Mouse (Mus musculus): ENCODE data around the gene Trim66. TPM values are rescaled to one million over a fixed set of nuclear protein-coding genes. Genes with fewer than 3 reads are reported as not detected.
A peak's percentile ranks its signal among the peaks of the same experiment; 100 is the strongest.

Trim66 gene
- polyA plus RNA-seq, 1 experiment from 2014 or later: 0.04 TPM

DNA sequence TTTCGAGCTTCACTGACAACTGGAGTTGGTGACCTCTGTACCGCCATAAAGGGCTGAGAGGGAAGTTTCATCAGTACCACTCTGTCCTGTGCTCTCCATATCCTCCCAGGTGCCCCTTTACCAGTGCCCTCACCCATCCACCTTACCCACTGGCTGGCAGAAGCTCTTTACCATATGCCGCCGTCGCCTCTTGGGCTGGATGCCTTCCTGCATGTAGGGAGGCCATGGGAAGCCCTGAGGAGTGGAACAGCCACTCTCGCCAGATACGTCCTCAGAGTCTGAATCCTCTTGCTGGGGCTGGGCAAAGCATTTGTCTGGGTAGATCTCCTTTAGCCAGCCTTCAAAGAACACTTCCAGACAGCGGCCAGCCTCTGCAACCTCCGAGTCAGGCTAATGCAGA, 53.1 kb downstream of the Trim66 start:
- Histone ChIP-seq H3K4me3 (replicated peaks) (no peak overlapping the region), H3K4me2 (no peak overlapping the region), H3K27ac (no peak overlapping the region), H3K36me3 (no peaks in the 10 kb centered on the region), H3K27me3 (no peaks in the 10 kb centered on the region; the same call in 1 of the 2 replicates), H3K9ac (replicated peaks) (no peak overlapping the region), H3K9me3 (no peaks in the 10 kb centered on the region), H3K4me1 (replicated peaks) (peaks cover 14% of the 10 kb centered on the region)
- 87% methylated on average over 9 of the region's 9 CpGs for WGBS
- ATAC-seq (ENCODE audit: insufficient number of reproducible peaks, insufficient read depth, low FRiP score, low TSS enrichment, low read depth): no peak

DNA sequence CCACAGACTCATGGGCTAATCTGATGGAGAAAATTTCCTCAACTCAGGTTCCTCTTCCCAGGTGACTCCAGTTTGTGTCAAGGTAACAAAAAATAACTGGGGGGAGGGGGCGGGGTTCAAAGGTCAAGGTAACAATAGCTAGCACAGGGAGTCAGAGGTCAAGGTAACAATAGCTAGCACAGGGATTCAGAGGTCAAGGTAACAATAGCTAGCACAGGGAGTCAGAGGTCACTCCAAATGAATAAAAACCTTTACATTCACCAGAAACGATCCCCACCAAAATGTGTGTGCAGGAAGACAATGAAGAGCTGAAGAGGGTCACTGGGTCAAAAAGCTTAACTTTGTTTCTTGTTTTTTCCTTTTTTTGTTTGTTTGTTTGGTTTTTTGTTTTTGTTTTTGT, 59.9 kb downstream of the Trim66 start:
- Histone ChIP-seq H3K36me3 (no peaks in the 10 kb centered on the region), H3K9ac (replicated peaks) (no peak overlapping the region), H3K27ac (no peak overlapping the region), H3K9me3 (no peaks in the 10 kb centered on the region), H3K4me3 (replicated peaks) (no peak overlapping the region), H3K27me3 (no peaks in the 10 kb centered on the region; the same call in 1 of the 2 replicates), H3K4me2 (no peak overlapping the region), H3K4me1 (replicated peaks) (no peaks in the 10 kb centered on the region)
- WGBS: 91% methylated on average over 2 of the region's 2 CpGs
- ATAC-seq (ENCODE audit: insufficient number of reproducible peaks, insufficient read depth, low FRiP score, low TSS enrichment, low read depth): no peak

- WGBS: 9% methylated on average over 6 of the region's 6 CpGs
- no peak overlapping the region for H3K4me3 ChIP-seq (replicated peaks)
- no peak overlapping the region for H3K27ac ChIP-seq
- H3K4me2 ChIP-seq: no peak overlapping the region
- no peaks in the 10 kb centered on the region for H3K9me3 ChIP-seq
- H3K9ac ChIP-seq (replicated peaks): no peak overlapping the region
- no peak for ATAC-seq (ENCODE audit: insufficient number of reproducible peaks, insufficient read depth, low FRiP score, low TSS enrichment, low read depth)
- peaks cover 7% of the 10 kb centered on the region for H3K27me3 ChIP-seq
- H3K36me3 ChIP-seq: no peaks in the 10 kb centered on the region
- no peaks in the 10 kb centered on the region for H3K4me1 ChIP-seq (replicated peaks)
Observed at GRCm38 (mm10) chr7:109445012-109445411, 62.9 kb downstream of the Trim66 start.

DNA sequence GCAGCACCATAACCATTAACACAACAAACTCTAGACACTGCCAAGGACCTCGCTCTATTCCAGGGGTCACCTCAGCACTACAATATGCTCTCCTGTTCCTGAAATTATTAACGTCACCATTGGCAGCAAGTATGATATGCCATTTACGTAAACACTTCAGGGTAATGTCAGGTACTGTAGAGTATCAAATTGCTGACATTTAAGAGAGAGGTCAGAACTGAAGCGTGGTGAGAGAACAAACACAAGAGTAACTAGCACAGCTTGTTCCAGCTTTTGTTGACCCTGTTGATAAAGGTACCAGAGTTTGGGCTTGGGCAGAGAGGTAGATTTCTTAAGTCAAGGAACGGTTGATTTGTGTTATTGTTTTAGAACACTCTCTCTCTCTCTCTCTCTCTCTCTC, 65.2 kb downstream of the Trim66 start:
- H3K4me1 ChIP-seq (replicated peaks): peaks cover 12% of the 10 kb centered on the region
- no peak overlapping the region for H3K27ac ChIP-seq
- H3K27me3 ChIP-seq: peaks cover 26% of the 10 kb centered on the region
- WGBS: 81% methylated on average over 5 of the region's 5 CpGs
- H3K36me3 ChIP-seq: no peaks in the 10 kb centered on the region
- H3K4me3 ChIP-seq (replicated peaks): no peak overlapping the region
- no peak overlapping the region for H3K9ac ChIP-seq (replicated peaks)
- no peak for ATAC-seq (ENCODE audit: insufficient number of reproducible peaks, insufficient read depth, low FRiP score, low TSS enrichment, low read depth)
- H3K4me2 ChIP-seq: no peak overlapping the region
- no peaks in the 10 kb centered on the region for H3K9me3 ChIP-seq

DNA sequence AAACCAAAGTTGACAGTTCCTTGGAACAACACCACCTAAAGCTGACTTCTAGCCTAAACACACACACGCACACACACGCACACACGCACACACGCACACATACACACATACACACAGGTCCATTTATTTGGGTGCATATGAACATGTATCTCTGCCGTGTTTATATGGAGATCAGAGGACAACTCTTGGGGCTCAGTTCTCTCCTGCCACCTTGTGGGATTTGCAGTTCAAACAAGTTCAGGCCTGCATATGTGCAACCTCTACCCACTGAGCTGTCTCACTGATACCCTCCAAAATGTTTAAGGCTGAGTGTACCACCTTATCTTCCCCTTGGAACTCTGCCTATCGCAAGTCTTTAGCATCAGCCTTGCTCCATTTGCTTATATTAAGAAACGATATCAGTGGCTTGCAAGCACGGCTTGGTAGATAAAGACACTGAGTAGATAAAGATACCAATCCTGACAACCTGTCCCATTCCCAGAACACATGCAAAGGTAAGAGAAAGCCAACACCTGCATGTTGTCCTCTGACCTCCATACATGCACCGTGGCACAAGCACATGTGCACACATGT, 67.2 kb downstream of the Trim66 start:
- Histone ChIP-seq H3K36me3 (no peaks in the 10 kb centered on the region), H3K27me3 (peaks cover 40% of the 10 kb centered on the region), H3K4me3 (replicated peaks) (no peak overlapping the region), H3K4me1 (replicated peaks) (peaks cover 12% of the 10 kb centered on the region), H3K27ac (no peak overlapping the region), H3K9ac (replicated peaks) (no peak overlapping the region), H3K4me2 (no peak overlapping the region), H3K9me3 (no peaks in the 10 kb centered on the region)
- no peak for ATAC-seq (ENCODE audit: insufficient number of reproducible peaks, insufficient read depth, low FRiP score, low TSS enrichment, low read depth)
- 86% methylated on average over 9 of the region's 9 CpGs for WGBS

GRCm38 (mm10) chr7:109438781-109439591, 68.9 kb downstream of the Trim66 start, which contains the start of gene Stk33:
TSS of gene Stk33 (minus strand) at chr7:109439081.
- Histone ChIP-seq H3K27ac (no peak within 1 kb of the TSS), H3K27me3 (peaks cover 40% of the 10 kb centered on the region), H3K9ac (replicated peaks) (peak within 1 kb of the TSS; percentile 61), H3K9me3 (no peaks in the 10 kb centered on the region), H3K4me3 (replicated peaks) (peak within 1 kb of the TSS; percentile 51), H3K4me2 (peak within 1 kb of the TSS; percentile 85), H3K4me1 (replicated peaks) (peaks cover 12% of the 10 kb centered on the region), H3K36me3 (no peaks in the 10 kb centered on the region)
- peak; percentile 87 for ATAC-seq (ENCODE audit: insufficient number of reproducible peaks, insufficient read depth, low FRiP score, low TSS enrichment, low read depth)
- WGBS: under 1% methylated on average over 62 of the region's 62 CpGs

- H3K27me3 ChIP-seq: 0 out of 2 replicates have a peak, but pooled peaks cover 6% of the 10 kb centered on the region
- no peak overlapping the region for H3K27ac ChIP-seq
- no peak overlapping the region for H3K4me3 ChIP-seq (replicated peaks)
- no peaks in the 10 kb centered on the region for H3K4me1 ChIP-seq (replicated peaks)
- H3K4me2 ChIP-seq: no peak overlapping the region
- WGBS: 68% methylated on average over 3 of the region's 3 CpGs
- ATAC-seq (ENCODE audit: insufficient number of reproducible peaks, insufficient read depth, low FRiP score, low TSS enrichment, low read depth): no peak
- no peak overlapping the region for H3K9ac ChIP-seq (replicated peaks)
- H3K36me3 ChIP-seq: no peaks in the 10 kb centered on the region
- H3K9me3 ChIP-seq: peaks cover 3% of the 10 kb centered on the region; the same call in 1 of the 2 replicates
Observed at GRCm38 (mm10) chr7:109424422-109425159, 83.3 kb downstream of the Trim66 start.

- peaks cover 3% of the 10 kb centered on the region; the same call in 1 of the 2 replicates for H3K9me3 ChIP-seq
- no peak for ATAC-seq (ENCODE audit: insufficient number of reproducible peaks, insufficient read depth, low FRiP score, low TSS enrichment, low read depth)
- no peak overlapping the region for H3K4me2 ChIP-seq
- H3K27me3 ChIP-seq: 0 out of 2 replicates have a peak, but pooled peaks cover 6% of the 10 kb centered on the region
- H3K27ac ChIP-seq: no peak overlapping the region
- no peak overlapping the region for H3K4me3 ChIP-seq (replicated peaks)
- H3K4me1 ChIP-seq (replicated peaks): no peaks in the 10 kb centered on the region
- no peak overlapping the region for H3K9ac ChIP-seq (replicated peaks)
- whole genome bisulfite sequencing: 76% methylated on average over 8 of the region's 8 CpGs
- no peaks in the 10 kb centered on the region for H3K36me3 ChIP-seq
Observed at GRCm38 (mm10) chr7:109422803-109423202, 85.1 kb downstream of the Trim66 start.

- Histone ChIP-seq H3K9ac (replicated peaks) (no peak overlapping the region), H3K27ac (no peak overlapping the region), H3K27me3 (no peaks in the 10 kb centered on the region), H3K36me3 (no peaks in the 10 kb centered on the region), H3K4me1 (replicated peaks) (no peaks in the 10 kb centered on the region), H3K4me2 (no peak overlapping the region), H3K9me3 (no peaks in the 10 kb centered on the region), H3K4me3 (replicated peaks) (no peak overlapping the region)
- no peak for ATAC-seq (ENCODE audit: insufficient number of reproducible peaks, insufficient read depth, low FRiP score, low TSS enrichment, low read depth)
- WGBS: 66% methylated on average over 7 of the region's 7 CpGs
Observed at GRCm38 (mm10) chr7:109405491-109405890, 102.4 kb downstream of the Trim66 start.

- Histone ChIP-seq H3K27me3 (no peaks in the 10 kb centered on the region), H3K9ac (replicated peaks) (no peak overlapping the region), H3K4me3 (replicated peaks) (no peak overlapping the region), H3K9me3 (no peaks in the 10 kb centered on the region), H3K36me3 (no peaks in the 10 kb centered on the region), H3K4me1 (replicated peaks) (no peaks in the 10 kb centered on the region), H3K27ac (no peak overlapping the region), H3K4me2 (no peak overlapping the region)
- ATAC-seq (ENCODE audit: insufficient number of reproducible peaks, insufficient read depth, low FRiP score, low TSS enrichment, low read depth): no peak
- WGBS: 73% methylated on average over 3 of the region's 3 CpGs
Observed at GRCm38 (mm10) chr7:109399299-109399698, 108.6 kb downstream of the Trim66 start.
